Mouse (Mus musculus): ENCODE results near the gene Nfkbia.

DNA sequence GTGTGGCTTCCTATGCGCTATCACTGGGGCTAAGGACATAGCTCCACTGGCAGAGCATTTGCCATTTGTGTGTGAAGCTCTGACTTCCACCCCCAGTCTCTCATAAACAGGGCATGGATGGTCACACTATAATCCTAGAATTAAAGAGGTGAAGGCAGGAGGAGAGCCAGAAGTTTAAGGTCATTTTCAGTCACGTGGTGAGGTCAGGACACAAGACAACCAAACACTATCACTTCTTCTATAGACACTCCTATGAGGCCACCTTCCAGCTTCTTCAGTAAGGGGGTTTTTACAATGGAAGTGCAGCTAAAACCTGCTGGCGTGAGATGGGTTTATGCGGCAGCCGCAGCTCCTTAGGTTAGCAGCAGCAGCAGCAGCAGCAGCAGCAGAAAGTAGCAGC is 8.9 kb downstream of the Nfkbia start:
- TF ChIP-seq CTCF (IDR thresholded peaks at IDR 0.05; ENCODE audit: low read depth) (no peak), EP300 (IDR thresholded peaks at IDR 0.05; ENCODE audit: low read depth) (no peak)
